Mouse (Mus musculus) lung, embryonic 15.5 days (tissue): ENCODE results near the gene S100a13. TPM values are rescaled to one million over a fixed set of nuclear protein-coding genes. Genes with fewer than 3 reads are reported as not detected.
A peak's percentile ranks its signal among the peaks of the same experiment; 100 is the strongest.

Experiments used
- ATAC-seq: fragments of 200-750 bp; cut with Nextera tagmentation; 2 replicates; pipeline ENCODE4 v1.8.0; 2017; ENCODE audit warnings: moderate number of reproducible peaks, borderline replicate concordance; ENCODE audit not compliant: low FRiP score, low TSS enrichment; ENCODE audit errors: extremely low read depth
- H3K27ac ChIP-seq: fragments of 300-500 bp; sonication (generic); 2 replicates; pipeline ENCODE4 v1.5.1; 2015; ENCODE audit warnings: moderate library complexity, mild to moderate bottlenecking, inconsistent platforms
- H3K27me3 ChIP-seq: fragments of 300-500 bp; sonication (generic); 2 replicates; pipeline ENCODE4 v1.6.1; 2015; ENCODE audit warnings: inconsistent platforms
- H3K36me3 ChIP-seq: fragments of 300-500 bp; sonication (generic); 2 replicates; pipeline ENCODE4 v1.6.1; 2015; ENCODE audit warnings: inconsistent platforms
- H3K4me1 ChIP-seq: fragments of 300-500 bp; sonication (generic); 2 replicates; pipeline ENCODE4 v1.6.1; 2015; ENCODE audit warnings: inconsistent platforms
- H3K4me2 ChIP-seq: fragments of 300-500 bp; sonication (generic); 2 replicates; pipeline ENCODE4 v1.6.1; 2015; ENCODE audit warnings: inconsistent platforms, mild to moderate bottlenecking, moderate library complexity
- H3K4me3 ChIP-seq: fragments of 300-500 bp; sonication (generic); 2 replicates; pipeline ENCODE4 v1.5.1; 2015; ENCODE audit warnings: mild to moderate bottlenecking, inconsistent platforms
- H3K9ac ChIP-seq: fragments of 300-500 bp; sonication (generic); 2 replicates; pipeline ENCODE4 v1.6.1; 2015; ENCODE audit warnings: inconsistent platforms
- H3K9me3 ChIP-seq: fragments of 300-500 bp; sonication (generic); 2 replicates; pipeline ENCODE4 v1.6.1; 2016; ENCODE audit warnings: inconsistent platforms
- WGBS: fragments of 180-500 bp; shearing (Covaris S2); methylation state at CpG from one replicate; pipeline ENCODE4 v1.1.7; 2015; 5-methylcytosine and 5-hydroxymethylcytosine counted together
- polyA plus RNA-seq: library from polyadenylated mRNA; unstranded; fragments of >200 nt; fragmentation: Nextera tagmentation; extraction: Ambion mirVana; gene quantifications from 2 replicates; pipeline ENCODE4 v1.2.1, GENCODE M21; 2015

S100a13 gene
- polyA plus RNA-seq, 1 experiment from 2014 or later: 43.9 TPM

DNA sequence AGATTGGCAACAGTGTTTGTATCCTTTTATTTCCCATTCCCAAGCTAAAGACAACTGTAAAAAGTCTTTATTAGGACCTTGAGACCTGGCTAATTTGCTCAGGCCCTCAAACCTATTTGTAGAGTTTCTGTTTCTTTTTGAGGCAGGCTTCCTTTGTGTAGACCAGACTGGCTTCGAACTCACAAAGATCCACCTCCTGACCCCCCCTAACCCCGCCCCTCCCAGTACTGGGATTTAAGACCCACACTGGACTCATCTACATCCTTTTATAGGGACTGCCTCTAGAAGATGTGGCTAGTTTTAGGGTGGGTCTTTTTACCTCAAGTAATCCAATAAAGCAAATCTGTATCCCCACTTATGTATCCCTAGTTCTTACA lies 4.5 kb upstream of the S100a13 start:
- Histone ChIP-seq H3K9me3 (no peaks in the 10 kb centered on the region), H3K36me3 (peaks cover 28% of the 10 kb centered on the region), H3K9ac (no peak overlapping the region), H3K4me3 (peak overlapping the region; percentile 97), H3K4me1 (peaks cover 33% of the 10 kb centered on the region), H3K27me3 (no peaks in the 10 kb centered on the region), H3K4me2 (peak overlapping the region; percentile 52), H3K27ac (peak overlapping the region; percentile 49)
- WGBS: 22% methylated on average over 2 of the region's 2 CpGs
- peak; percentile 4; the same call in 1 of the 2 replicates for ATAC-seq

DNA sequence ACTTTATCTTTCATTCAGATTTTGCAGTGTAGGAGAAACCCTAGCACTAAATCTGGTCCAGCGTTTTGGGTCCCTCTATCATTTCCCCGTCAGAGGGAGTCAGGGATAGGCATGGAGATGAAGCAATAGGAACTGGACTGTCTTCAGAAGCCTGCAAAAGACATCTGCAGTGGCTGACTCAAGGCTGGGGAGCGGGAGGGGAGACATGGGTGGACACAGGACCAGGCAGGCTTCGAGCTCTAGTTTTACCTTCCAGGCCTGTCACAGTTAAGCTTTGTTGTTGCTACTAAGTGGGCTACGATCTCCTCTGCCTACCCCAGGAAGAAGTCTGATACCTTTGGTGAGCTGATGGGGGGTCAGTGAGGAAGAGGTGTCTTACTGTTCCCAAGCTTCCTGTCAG lies 2.0 kb upstream of the S100a13 start:
- Histone ChIP-seq H3K9me3 (no peaks in the 10 kb centered on the region), H3K27me3 (no peaks in the 10 kb centered on the region), H3K27ac (no peak overlapping the region), H3K4me2 (no peak overlapping the region), H3K9ac (no peak overlapping the region), H3K4me1 (peaks cover 28% of the 10 kb centered on the region), H3K4me3 (no peak overlapping the region), H3K36me3 (peaks cover 5% of the 10 kb centered on the region; the same call in 1 of the 2 replicates)
- ATAC-seq: no peak
- WGBS: 79% methylated on average over 5 of the region's 5 CpGs

DNA sequence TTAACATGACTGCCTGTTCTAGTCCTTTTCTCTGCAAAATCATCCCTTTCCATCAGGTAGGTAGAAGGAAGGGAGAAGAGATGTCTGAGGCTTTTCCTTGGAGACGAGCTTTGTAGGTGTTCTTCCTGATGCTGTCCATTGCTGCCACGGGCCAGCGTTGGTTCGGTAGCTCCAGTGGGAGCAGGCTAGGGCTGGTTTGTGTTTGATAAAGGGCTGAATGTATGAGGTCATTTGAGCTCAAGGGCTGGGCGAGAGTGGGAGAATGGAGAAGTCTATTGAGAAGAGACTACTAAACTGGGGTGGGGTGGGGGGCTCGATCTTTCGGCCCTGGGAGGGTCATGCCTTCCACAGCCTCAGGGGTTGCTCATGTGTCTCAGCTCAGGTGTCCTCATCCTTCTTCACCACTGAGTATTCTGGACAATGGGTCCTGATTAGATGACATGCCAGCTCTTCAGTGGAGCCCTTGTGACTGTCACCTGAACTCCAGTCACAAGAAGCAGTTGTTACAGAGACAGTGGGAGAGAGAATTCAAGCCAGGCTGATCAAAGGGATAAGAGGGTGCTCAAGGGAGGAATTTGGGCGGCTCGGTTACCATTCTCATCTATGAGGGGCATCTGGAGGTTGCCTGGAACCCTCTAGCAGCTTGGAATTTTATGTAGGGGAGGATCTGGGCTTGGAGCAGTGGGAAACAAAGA lies 1.1 kb upstream of the S100a13 start:
- 69% methylated on average over 9 of the region's 9 CpGs for WGBS
- H3K27ac ChIP-seq: no peak overlapping the region
- peak overlapping the region; percentile 46 for H3K4me3 ChIP-seq
- peaks cover 20% of the 10 kb centered on the region for H3K4me1 ChIP-seq
- H3K27me3 ChIP-seq: no peaks in the 10 kb centered on the region
- H3K36me3 ChIP-seq: no peaks in the 10 kb centered on the region
- no peak overlapping the region for H3K9ac ChIP-seq
- ATAC-seq: no peak
- peak overlapping the region; percentile 93 for H3K4me2 ChIP-seq
- H3K9me3 ChIP-seq: no peaks in the 10 kb centered on the region

DNA sequence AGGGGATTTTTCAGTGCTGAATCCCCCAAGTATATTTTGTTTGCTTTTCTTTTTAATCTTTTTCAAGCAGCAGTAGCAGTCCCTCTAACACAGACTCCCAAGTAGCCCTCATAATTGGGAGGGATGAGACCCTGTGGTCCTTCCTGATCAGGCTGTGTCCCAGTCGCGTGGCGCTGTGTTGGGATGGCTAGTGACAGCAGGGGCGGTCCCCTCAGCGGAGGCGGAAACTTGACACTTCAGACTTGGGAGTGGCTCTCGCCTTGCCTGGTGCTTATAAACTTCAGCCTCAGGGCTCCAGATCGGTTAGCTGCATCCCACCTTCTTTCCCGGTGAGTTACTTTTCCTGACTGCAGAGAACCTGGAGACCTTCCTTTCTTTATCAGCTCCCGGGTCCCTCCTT lies 456 bp downstream of the S100a13 start:
- Histone ChIP-seq H3K9me3 (no peaks in the 10 kb centered on the region), H3K4me3 (peak overlapping the region; percentile 46), H3K27me3 (no peaks in the 10 kb centered on the region), H3K9ac (peak overlapping the region; percentile 39), H3K36me3 (no peaks in the 10 kb centered on the region), H3K27ac (peak overlapping the region; percentile 52; the same call in 1 of the 2 replicates), H3K4me2 (peak overlapping the region; percentile 93), H3K4me1 (peaks cover 19% of the 10 kb centered on the region)
- WGBS: 0% methylated on average over 10 of the region's 10 CpGs
- peak; percentile 82 for ATAC-seq

DNA sequence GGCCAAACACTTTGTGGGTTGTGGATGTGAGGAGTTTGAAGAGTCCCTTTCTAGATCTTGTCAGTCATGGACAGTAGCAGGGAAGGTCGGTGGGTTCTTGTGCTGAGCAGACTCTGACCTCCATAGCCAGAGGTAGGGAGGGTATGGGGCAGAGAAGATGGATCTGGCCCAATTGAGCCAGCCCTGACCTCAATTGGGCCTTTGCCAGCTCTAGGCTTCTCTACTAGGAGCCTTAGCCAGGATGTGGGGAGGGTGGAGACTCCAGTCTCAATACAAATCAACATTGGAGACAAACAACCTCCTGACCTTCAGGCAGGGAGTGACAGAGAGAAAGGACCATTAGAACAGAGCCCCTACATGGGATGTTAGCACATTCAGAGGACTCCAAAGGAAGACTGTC lies 1.0 kb downstream of the S100a13 start:
- Histone ChIP-seq H3K27me3 (no peaks in the 10 kb centered on the region), H3K4me2 (peak overlapping the region; percentile 93), H3K9me3 (no peaks in the 10 kb centered on the region), H3K9ac (peak overlapping the region; percentile 39), H3K36me3 (no peaks in the 10 kb centered on the region), H3K27ac (0 out of 2 replicates have a peak overlapping the region, but pooled peaks have one; percentile 52), H3K4me3 (peak overlapping the region; percentile 46), H3K4me1 (peaks cover 19% of the 10 kb centered on the region)
- 45% methylated on average over 1 of the region's 1 CpGs for WGBS
- 0 out of 2 replicates have a peak, but pooled peaks have one; percentile 20 for ATAC-seq

DNA sequence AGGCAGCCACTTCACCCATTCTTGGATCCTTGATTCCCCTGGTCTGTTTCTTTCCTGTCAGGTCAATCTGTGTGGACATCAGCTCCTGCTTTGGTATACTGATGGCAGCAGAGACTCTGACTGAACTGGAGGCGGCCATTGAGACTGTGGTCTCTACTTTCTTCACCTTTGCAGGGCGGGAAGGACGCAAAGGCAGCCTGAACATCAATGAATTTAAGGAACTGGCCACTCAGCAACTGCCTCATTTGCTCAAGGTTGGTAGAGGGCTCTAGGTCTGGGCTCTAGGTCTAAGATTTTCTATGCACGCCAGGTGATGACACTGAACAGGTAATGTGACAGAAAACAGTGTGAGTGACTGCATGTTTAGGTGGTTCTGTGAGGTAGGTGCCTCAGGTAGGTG lies 1.6 kb downstream of the S100a13 start:
- Histone ChIP-seq H3K4me1 (peaks cover 19% of the 10 kb centered on the region), H3K4me2 (peak overlapping the region; percentile 93), H3K9me3 (no peaks in the 10 kb centered on the region), H3K4me3 (no peak overlapping the region), H3K9ac (no peak overlapping the region), H3K27ac (no peak overlapping the region), H3K27me3 (no peaks in the 10 kb centered on the region), H3K36me3 (no peaks in the 10 kb centered on the region)
- 87% methylated on average over 4 of the region's 4 CpGs for WGBS
- ATAC-seq: no peak

DNA sequence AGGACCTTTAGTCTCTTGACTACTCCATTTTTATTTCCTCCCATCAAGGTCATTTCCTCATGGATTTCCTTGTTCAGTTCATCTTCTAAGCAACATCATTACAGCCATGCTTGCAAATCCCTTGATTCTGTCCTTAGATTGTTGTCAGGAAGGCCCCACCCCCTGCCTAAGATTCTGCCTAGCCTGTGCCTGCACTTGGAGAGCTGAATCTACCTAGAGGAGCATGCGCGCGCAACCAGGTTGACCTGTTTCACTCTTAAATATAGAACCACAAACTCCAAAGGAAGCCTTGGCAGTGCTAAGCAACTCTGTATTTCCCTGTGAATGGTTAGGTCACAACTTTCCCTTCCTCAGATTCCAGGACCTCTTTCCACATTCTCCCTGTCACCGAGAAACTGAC lies 3.5 kb downstream of the S100a13 start:
- Histone ChIP-seq H3K9ac (no peak overlapping the region), H3K27me3 (no peaks in the 10 kb centered on the region), H3K27ac (no peak overlapping the region), H3K36me3 (no peaks in the 10 kb centered on the region), H3K4me1 (peaks cover 19% of the 10 kb centered on the region), H3K4me2 (no peak overlapping the region), H3K4me3 (no peak overlapping the region), H3K9me3 (no peaks in the 10 kb centered on the region)
- 66% methylated on average over 4 of the region's 4 CpGs for WGBS
- no peak for ATAC-seq

DNA sequence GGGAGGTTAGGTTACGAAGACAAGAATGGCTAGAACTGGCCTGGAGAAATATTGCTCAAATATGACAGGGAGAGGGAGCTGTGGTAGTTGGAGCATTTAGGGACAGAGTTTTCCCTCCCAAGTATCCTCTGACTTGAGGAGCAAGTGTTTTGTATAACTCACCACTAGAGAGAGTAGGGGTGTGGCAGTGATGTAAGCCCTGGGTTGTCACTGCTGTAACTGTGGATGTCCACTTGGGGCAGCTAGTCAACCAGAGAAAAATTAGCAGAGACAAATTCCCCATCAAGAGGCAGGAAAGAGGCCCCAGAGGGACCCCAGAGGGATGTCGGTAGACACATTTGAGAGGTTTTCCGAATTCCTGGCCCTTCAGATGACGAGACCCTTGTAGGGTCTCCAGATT lies 11.2 kb downstream of the S100a13 start:
- no peaks in the 10 kb centered on the region for H3K36me3 ChIP-seq
- H3K4me2 ChIP-seq: no peak overlapping the region
- no peak overlapping the region for H3K4me3 ChIP-seq
- no peaks in the 10 kb centered on the region for H3K27me3 ChIP-seq
- H3K4me1 ChIP-seq: peaks cover 15% of the 10 kb centered on the region
- H3K27ac ChIP-seq: no peak overlapping the region
- no peak for ATAC-seq
- no peak overlapping the region for H3K9ac ChIP-seq
- 50% methylated on average over 4 of the region's 4 CpGs for WGBS
- no peaks in the 10 kb centered on the region for H3K9me3 ChIP-seq

DNA sequence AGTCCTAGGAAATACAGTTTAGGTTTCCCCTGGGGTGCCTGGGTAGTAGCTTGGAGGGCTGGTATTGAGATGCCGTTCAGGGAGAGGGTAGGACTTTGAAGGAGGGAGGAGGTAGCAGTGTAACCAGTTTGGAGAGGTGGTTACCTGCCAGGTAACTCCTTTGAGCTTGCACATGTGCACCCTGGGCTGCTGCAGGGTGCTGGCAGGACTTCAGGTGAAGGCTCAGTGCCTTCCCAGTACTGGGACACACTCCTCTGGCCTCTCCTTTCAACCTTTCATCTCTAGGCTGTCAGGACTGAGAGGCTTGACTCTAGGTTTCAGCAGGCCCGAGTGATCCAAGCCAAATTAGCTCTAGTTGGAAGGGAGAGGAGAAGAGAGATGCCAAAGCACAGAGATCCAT lies 11.8 kb downstream of the S100a13 start:
- Histone ChIP-seq H3K4me1 (peaks cover 15% of the 10 kb centered on the region), H3K4me3 (no peak overlapping the region), H3K27ac (peak overlapping the region; percentile 54), H3K4me2 (no peak overlapping the region), H3K9ac (no peak overlapping the region), H3K27me3 (no peaks in the 10 kb centered on the region), H3K36me3 (no peaks in the 10 kb centered on the region), H3K9me3 (no peaks in the 10 kb centered on the region)
- WGBS: 46% methylated on average over 2 of the region's 2 CpGs
- ATAC-seq: no peak

DNA sequence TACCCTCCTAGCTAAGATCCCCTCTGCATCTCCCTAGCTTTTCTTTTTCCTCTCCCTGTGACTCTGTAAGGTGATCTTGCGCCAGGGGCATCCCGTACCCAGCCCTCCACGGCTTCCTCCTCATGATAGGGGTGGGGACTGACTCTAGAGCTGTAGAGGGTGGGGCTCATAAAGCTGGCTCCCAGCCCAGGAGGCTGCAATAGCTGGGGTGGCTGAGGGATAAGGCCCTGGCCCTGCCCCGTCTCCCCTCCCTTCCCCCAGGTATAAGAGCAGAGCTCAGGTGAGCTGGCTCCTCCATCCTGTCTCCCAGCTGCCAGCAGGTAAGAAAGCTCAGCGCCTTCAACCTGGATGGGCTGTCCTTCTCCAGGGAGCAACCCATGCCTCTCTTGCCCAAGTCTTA lies 12.3 kb downstream of the S100a13 start, which contains the start of gene S100a14:
Gene S100a14, plus strand, starts transcription at position 277 of the 400 bp plus-strand sequence.
- peak within 1 kb of the TSS; percentile 14; the same call in 1 of the 2 replicates for H3K4me2 ChIP-seq
- peak within 1 kb of the TSS; percentile 54 for H3K27ac ChIP-seq
- H3K9ac ChIP-seq: no peak within 1 kb of the TSS
- H3K36me3 ChIP-seq: no peaks in the 10 kb centered on the region
- ATAC-seq: peak; percentile 90
- peaks cover 15% of the 10 kb centered on the region for H3K4me1 ChIP-seq
- H3K27me3 ChIP-seq: no peaks in the 10 kb centered on the region
- H3K9me3 ChIP-seq: no peaks in the 10 kb centered on the region
- no peak within 1 kb of the TSS for H3K4me3 ChIP-seq
- 31% methylated on average over 5 of the region's 5 CpGs for WGBS

DNA sequence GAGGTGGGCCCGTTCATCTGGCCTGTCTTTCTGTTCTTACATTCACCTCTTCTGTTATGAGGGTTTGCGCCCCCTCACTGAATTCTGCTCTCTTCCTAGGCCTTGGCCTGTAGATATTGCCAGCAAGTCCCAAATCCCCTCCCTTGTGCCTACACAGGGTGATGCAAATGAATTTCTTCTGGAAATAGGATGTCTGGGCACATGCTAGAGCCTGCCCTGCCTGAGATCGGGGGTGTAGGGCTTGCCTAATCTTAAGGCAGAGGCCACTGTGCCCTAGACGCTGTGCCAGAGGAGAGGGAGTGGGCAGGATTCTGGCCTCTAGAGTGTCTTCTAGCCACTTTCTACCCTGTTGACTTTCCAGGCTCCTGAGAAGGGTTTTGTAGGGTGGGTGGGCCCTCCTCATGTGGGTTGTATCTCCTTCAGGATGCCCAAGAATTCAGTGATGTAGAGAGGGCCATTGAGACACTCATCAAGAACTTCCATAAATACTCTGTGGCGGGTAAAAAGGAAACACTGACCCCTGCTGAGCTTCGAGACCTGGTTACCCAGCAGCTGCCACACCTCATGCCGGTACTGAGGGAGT lies 13.1 kb downstream of the S100a13 start:
- 75% methylated on average over 7 of the region's 7 CpGs for WGBS
- ATAC-seq: no peak

DNA sequence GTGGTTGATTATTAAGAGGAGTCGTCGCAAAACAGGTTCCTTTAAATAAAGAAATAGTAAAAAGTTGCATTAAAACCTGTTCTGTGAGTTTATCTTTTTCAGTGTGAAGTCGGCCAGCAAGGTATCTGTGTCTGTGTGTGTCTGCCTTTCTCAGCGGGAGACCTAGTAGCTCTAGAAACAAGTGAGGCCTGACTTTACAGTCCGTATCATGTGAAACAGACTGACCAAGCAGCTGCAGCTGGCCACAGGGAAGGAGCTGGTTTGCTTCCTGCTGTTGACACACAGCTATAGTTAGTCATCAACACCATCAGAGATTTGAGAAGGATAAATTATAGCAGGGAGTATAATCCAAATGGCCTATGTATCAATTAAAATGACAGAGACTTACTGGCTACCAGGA lies 17.5 kb downstream of the S100a13 start:
- Histone ChIP-seq H3K36me3 (no peaks in the 10 kb centered on the region), H3K9me3 (no peaks in the 10 kb centered on the region), H3K27me3 (no peaks in the 10 kb centered on the region), H3K4me1 (peaks cover 2% of the 10 kb centered on the region; the same call in 1 of the 2 replicates), H3K4me3 (no peak overlapping the region), H3K4me2 (no peak overlapping the region), H3K9ac (no peak overlapping the region), H3K27ac (no peak overlapping the region)
- ATAC-seq: no peak
- 59% methylated on average over 5 of the region's 5 CpGs for WGBS

More for the DNA sequence above, 13.1 kb downstream of the S100a13 start:
- peak overlapping the region; percentile 14; the same call in 1 of the 2 replicates for H3K4me2 ChIP-seq
- no peak overlapping the region for H3K27ac ChIP-seq
- H3K4me3 ChIP-seq: no peak overlapping the region
- H3K9ac ChIP-seq: no peak overlapping the region
- H3K27me3 ChIP-seq: no peaks in the 10 kb centered on the region
- H3K4me1 ChIP-seq: peaks cover 15% of the 10 kb centered on the region
- no peaks in the 10 kb centered on the region for H3K36me3 ChIP-seq
- H3K9me3 ChIP-seq: no peaks in the 10 kb centered on the region
